Comparison of ENCODE assay signal across 8 mouse cellular contexts in the genomic region with DNA sequence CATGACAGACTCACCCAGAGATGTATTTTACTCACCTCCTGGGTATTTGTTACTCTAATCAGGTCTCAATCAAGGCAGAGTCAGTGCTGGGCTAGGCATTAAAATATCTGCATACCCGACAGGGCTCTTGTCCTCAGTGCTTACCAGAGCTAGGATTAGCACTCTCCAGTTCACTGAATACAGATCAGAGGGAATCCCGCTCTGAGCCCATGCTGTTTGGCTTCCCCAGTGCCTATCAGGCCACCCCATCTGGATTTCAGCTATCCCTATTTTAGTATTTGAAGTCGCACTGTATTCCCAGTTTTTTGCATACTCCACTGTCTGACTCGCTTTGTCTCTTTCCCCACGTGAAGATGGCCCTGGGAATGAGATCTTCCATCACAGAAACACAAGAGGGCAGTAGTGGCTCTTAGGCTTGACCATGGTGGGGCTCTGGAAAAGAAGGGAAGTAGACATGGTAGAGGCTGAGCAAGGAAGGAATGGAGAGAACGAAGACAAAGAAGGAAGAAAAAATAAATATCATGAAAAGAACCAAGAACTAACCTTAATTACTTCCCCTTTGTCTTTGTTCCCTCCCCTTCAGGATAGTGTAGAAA.
DNase-seq lines count a peak whose midpoint lies in the region; ATAC-seq and TF ChIP-seq lines count a peak whose summit lies in the region.
"Had no signal": no experiment of that assay in that cellular context is flagged by ENCODE, and none has a peak within 500 bp of the region (broad histone marks: within the 10 kb centered on the region; RNA-seq: fewer than 3 reads in every experiment).

No protein-coding gene starts in this region.

- H3K9ac ChIP-seq in MEL (ENCODE audit: control insufficient read depth, low read depth, low read length, poor library complexity, severe bottlenecking): no peak overlapping the region
- no peak overlapping the region for H3K9ac ChIP-seq in lung, embryonic 14.5 days
- H3K9ac ChIP-seq: embryonic facial prominence, embryonic 12.5 days had no signal

- no peaks in the 10 kb centered on the region for H3K36me3 ChIP-seq in MEL (ENCODE audit: control insufficient read depth in 1 of 2, insufficient read depth in 2 of 2, low read length in 2 of 2)
- H3K36me3 ChIP-seq in hindbrain, embryonic 10.5 days: no peaks in the 10 kb centered on the region
- no peaks in the 10 kb centered on the region for H3K36me3 ChIP-seq in lung, embryonic 14.5 days (ENCODE audit: insufficient read depth)
- H3K36me3 ChIP-seq in small intestine, adult 2 months (ENCODE audit: control insufficient read depth, insufficient read depth, low read length): no peaks in the 10 kb centered on the region
- H3K36me3 ChIP-seq: embryonic facial prominence, embryonic 12.5 days had no signal

- DNase-seq in 416B (ENCODE audit: low read depth) (peak; percentile 33), MEL (ENCODE audit: low read depth, low spot score) (peak; percentile 14)
- peak; percentile 14 for DNase-seq in hindbrain, embryonic 10.5 days (ENCODE audit: low spot score)
- peak; percentile 78 for DNase-seq in lung, embryonic 14.5 days
- no peak for DNase-seq in frontal cortex, postnatal 25 days (ENCODE audit: low spot score in 2 of 2)

- no peak for TF ChIP-seq EP300 in MEL (IDR thresholded peaks at IDR 0.05; ENCODE audit: low read depth in 1 of 2, low read length in 2 of 2)

- WGBS in hindbrain, embryonic 10.5 days: 23% methylated on average over 6 of the region's 6 CpGs
- 21% methylated on average over 6 of the region's 6 CpGs for WGBS in lung, embryonic 14.5 days
- 42% methylated on average over 6 of the region's 6 CpGs for WGBS in small intestine, adult 2 months

- H3K4me1 ChIP-seq in MEL (ENCODE audit: control insufficient read depth in 1 of 2, insufficient read depth in 2 of 2, low read length in 2 of 2): no peaks in the 10 kb centered on the region
- peaks cover 3% of the 10 kb centered on the region; the same call in 1 of the 2 replicates for H3K4me1 ChIP-seq in cortical plate, adult 2 months (ENCODE audit: control insufficient read depth, insufficient read depth, low read length)
- H3K4me1 ChIP-seq in hindbrain, embryonic 10.5 days (replicated peaks): no peaks in the 10 kb centered on the region
- H3K4me1 ChIP-seq in lung, embryonic 14.5 days (ENCODE audit: insufficient read depth): no peaks in the 10 kb centered on the region
- peaks cover 13% of the 10 kb centered on the region; the same call in 1 of the 2 replicates for H3K4me1 ChIP-seq in small intestine, adult 2 months (ENCODE audit: control insufficient read depth, insufficient read depth, insufficient read length, low read length)
- H3K4me1 ChIP-seq: embryonic facial prominence, embryonic 12.5 days had no signal

- H3K27me3 ChIP-seq in MEL (ENCODE audit: control insufficient read depth in 1 of 2, insufficient read depth in 2 of 2, low read length in 2 of 2): no peaks in the 10 kb centered on the region; a peak in 1 of 4 replicates
- no peaks in the 10 kb centered on the region for H3K27me3 ChIP-seq in hindbrain, embryonic 10.5 days (ENCODE audit: insufficient read depth, poor library complexity, severe bottlenecking)
- no peaks in the 10 kb centered on the region for H3K27me3 ChIP-seq in lung, embryonic 14.5 days (ENCODE audit: insufficient read depth, low read length)
- H3K27me3 ChIP-seq in small intestine, adult 2 months (ENCODE audit: control insufficient read depth, insufficient read depth, low read length): no peaks in the 10 kb centered on the region
- H3K27me3 ChIP-seq: embryonic facial prominence, embryonic 12.5 days had no signal

- no peak for TF ChIP-seq POLR2A in MEL (IDR thresholded peaks at IDR 0.05; ENCODE audit: control insufficient read depth in 1 of 2, insufficient read depth in 1 of 2, low read depth in 1 of 2, low read length in 2 of 2, poor library complexity in 1 of 2)
- TF ChIP-seq POLR2A in cortical plate, adult 2 months (IDR thresholded peaks at IDR 0.05; ENCODE audit: extremely low read depth, insufficient read depth, low read length): no peak
- no peak for TF ChIP-seq POLR2A in small intestine, adult 2 months (IDR thresholded peaks at IDR 0.05; ENCODE audit: low read depth, low read length)

- peak in 2 of 3 experiments; percentile 30 to 59; a peak in 3 of 6 replicates for TF ChIP-seq CTCF in MEL (IDR thresholded peaks at IDR 0.05 in 2 of 3, conservative IDR thresholded peaks at IDR 0.05 in 1 of 3; ENCODE audit: control insufficient read depth in 1 of 3, insufficient read depth in 1 of 3, low read depth in 2 of 3, low read length in 3 of 3, poor library complexity in 1 of 3, severe bottlenecking in 1 of 3)
- TF ChIP-seq CTCF in cortical plate, adult 2 months (IDR thresholded peaks at IDR 0.05; ENCODE audit: extremely low read depth, insufficient read depth, low read length): peak; percentile 55; the same call in 1 of the 2 replicates
- TF ChIP-seq CTCF in lung, embryonic 14.5 days (IDR thresholded peaks at IDR 0.05; ENCODE audit: low read depth): peak; percentile 76
- TF ChIP-seq CTCF in small intestine, adult 2 months (IDR thresholded peaks at IDR 0.05; ENCODE audit: extremely low read depth, insufficient read length, insufficient replicate concordance, low read depth, low read length): peak; percentile 46; the same call in 1 of the 2 replicates

- no peaks in the 10 kb centered on the region for H3K79me2 ChIP-seq in MEL (ENCODE audit: control insufficient read depth, insufficient read depth, low read length, poor library complexity)

- ATAC-seq in lung, embryonic 14.5 days (ENCODE audit: insufficient read depth): peak; percentile 66; the same call in 1 of the 2 replicates

- peak; percentile 51 for TF ChIP-seq RAD21 in MEL (IDR thresholded peaks at IDR 0.05; ENCODE audit: low read depth, low read length)

- no peak overlapping the region for H3K4me2 ChIP-seq in lung, embryonic 14.5 days
- H3K4me2 ChIP-seq: embryonic facial prominence, embryonic 12.5 days had no signal

- no peak overlapping the region for H3K4me3 ChIP-seq in MEL (ENCODE audit: control insufficient read depth in 1 of 2, insufficient read depth in 1 of 2, low read depth in 2 of 2, low read length in 2 of 2)
- H3K4me3 ChIP-seq in cortical plate, adult 2 months (ENCODE audit: insufficient read depth, low read length): no peak overlapping the region
- H3K4me3 ChIP-seq in hindbrain, embryonic 10.5 days: no peak overlapping the region
- no peak overlapping the region for H3K4me3 ChIP-seq in lung, embryonic 14.5 days (ENCODE audit: low read depth, low read length)
- H3K4me3 ChIP-seq in small intestine, adult 2 months (ENCODE audit: low read depth, low read length): no peak overlapping the region
- H3K4me3 ChIP-seq: embryonic facial prominence, embryonic 12.5 days had no signal

- no peaks in the 10 kb centered on the region for H3K9me3 ChIP-seq in MEL (replicated peaks; ENCODE audit: insufficient read depth, low read length)
- H3K9me3 ChIP-seq in hindbrain, embryonic 10.5 days: no peaks in the 10 kb centered on the region
- no peaks in the 10 kb centered on the region for H3K9me3 ChIP-seq in lung, embryonic 14.5 days (ENCODE audit: low read depth, low read length)
- H3K9me3 ChIP-seq: embryonic facial prominence, embryonic 12.5 days had no signal

- H3K27ac ChIP-seq in MEL (ENCODE audit: control insufficient read depth, low read depth, low read length): no peak overlapping the region
- H3K27ac ChIP-seq in cortical plate, adult 2 months (ENCODE audit: insufficient read depth, low read length): no peak overlapping the region
- H3K27ac ChIP-seq in hindbrain, embryonic 10.5 days: no peak overlapping the region
- no peak overlapping the region for H3K27ac ChIP-seq in lung, embryonic 14.5 days (ENCODE audit: low read depth)
- H3K27ac ChIP-seq in small intestine, adult 2 months (ENCODE audit: insufficient read depth, low read depth, low read length): peak overlapping the region; percentile 97
- H3K27ac ChIP-seq: embryonic facial prominence, embryonic 12.5 days had no signal

TF ChIP-seq in MEL, 35 proteins besides CTCF, POLR2A, EP300 and RAD21:
- peak; percentile 53 for TF ChIP-seq SMC3 (IDR thresholded peaks at IDR 0.05; ENCODE audit: low read depth, low read length)
- TF ChIP-seq SIN3A (IDR thresholded peaks at IDR 0.05; ENCODE audit: low read length): no peak
- no peak for TF ChIP-seq TBP (IDR thresholded peaks at IDR 0.05; ENCODE audit: low read depth, low read length)
- no peak for TF ChIP-seq ETS1 (IDR thresholded peaks at IDR 0.05; ENCODE audit: low read depth, low read length)
- TF ChIP-seq JUND (IDR thresholded peaks at IDR 0.05; ENCODE audit: low read depth, low read length): no peak
- TF ChIP-seq BHLHE40 (IDR thresholded peaks at IDR 0.05; ENCODE audit: borderline replicate concordance, low read depth, low read length): no peak
- TF ChIP-seq MYB (IDR thresholded peaks at IDR 0.05; ENCODE audit: low read depth, low read length): no peak
- peak; percentile 39; the same call in 1 of the 2 replicates for TF ChIP-seq ZC3H11A (IDR thresholded peaks at IDR 0.05; ENCODE audit: low read depth, low read length)

Comparison
In these comparisons a context has a peak if more than half of its experiments do, and no peak if none do; other contexts are left out.
1. DNase-seq: peak in 416B (single experiment), MEL (single experiment), hindbrain, embryonic 10.5 days (single experiment) and lung, embryonic 14.5 days (single experiment); none in frontal cortex, postnatal 25 days (0 of 2).
2. Peak in every context shown above with its lines, with median percentiles within 50 percentile points of each other: CTCF ChIP-seq.